Mouse (Mus musculus) embryonic facial prominence, embryonic 14.5 days (tissue): ENCODE measurements at regions not wholly inside any gene's neighbourhood (a gene's known extent, or its start where the extent isn't known, plus 50 kb on each side); places are given as distances from the start of the nearest gene placed in this dataset.

ENCODE experiments used
- ATAC-seq: fragments of 200-750 bp; cut with Nextera tagmentation; 2 replicates; pipeline ENCODE4 v1.8.0; 2017; ENCODE audit warnings: low read depth, moderate number of reproducible peaks, moderate TSS enrichment
- DNase-seq: peaks from one replicate; pipeline ENCODE4 v3.0.0-alpha.2; 2015; ENCODE audit warnings: low spot score
- H3K27ac ChIP-seq: fragments of 300-500 bp; sonication (generic); replicated peaks from 2 replicates; pipeline ENCODE4 v1.5.1; 2014; ENCODE audit warnings: low read depth, mild to moderate bottlenecking, low read length, moderate library complexity
- H3K27me3 ChIP-seq: fragments of 300-500 bp; sonication (generic); replicated peaks from 2 replicates; pipeline ENCODE4 v1.6.1; 2014; ENCODE audit warnings: low read length; ENCODE audit not compliant: control insufficient read depth, insufficient read depth
- H3K36me3 ChIP-seq: fragments of 300-500 bp; sonication (generic); 2 replicates; pipeline ENCODE4 v1.6.1; 2014; ENCODE audit warnings: low read length, mixed read lengths; ENCODE audit not compliant: control insufficient read depth, insufficient read depth
- H3K4me1 ChIP-seq: fragments of 300-500 bp; sonication (generic); 2 replicates; pipeline ENCODE4 v1.6.1; 2014; ENCODE audit warnings: antibody characterized with exemption, low read length; ENCODE audit not compliant: control insufficient read depth, insufficient read depth
- H3K4me2 ChIP-seq: fragments of 300-500 bp; sonication (generic); 2 replicates; pipeline ENCODE4 v1.6.1; 2014; ENCODE audit warnings: low read depth, mild to moderate bottlenecking, low read length, moderate library complexity, mixed read lengths
- H3K4me3 ChIP-seq: fragments of 300-500 bp; sonication (generic); 2 replicates; pipeline ENCODE4 v1.5.1; 2014; ENCODE audit warnings: low read depth, mild to moderate bottlenecking, low read length
- H3K9ac ChIP-seq: fragments of 300-500 bp; sonication (generic); 2 replicates; pipeline ENCODE4 v1.6.1; 2014; ENCODE audit warnings: low read depth, mild to moderate bottlenecking, low read length, moderate library complexity, mixed read lengths
- H3K9me3 ChIP-seq: fragments of 300-500 bp; sonication (generic); 2 replicates; pipeline ENCODE4 v1.6.1; 2016; ENCODE audit warnings: low read length; ENCODE audit not compliant: control insufficient read depth
- WGBS: fragments of 180-500 bp; shearing (Covaris S2); extraction: QIAGEN DNeasy Blood & Tissue Kit; methylation state at CpG from one replicate; pipeline ENCODE4 v1.1.7; 2014; 5-methylcytosine and 5-hydroxymethylcytosine counted together

DNA sequence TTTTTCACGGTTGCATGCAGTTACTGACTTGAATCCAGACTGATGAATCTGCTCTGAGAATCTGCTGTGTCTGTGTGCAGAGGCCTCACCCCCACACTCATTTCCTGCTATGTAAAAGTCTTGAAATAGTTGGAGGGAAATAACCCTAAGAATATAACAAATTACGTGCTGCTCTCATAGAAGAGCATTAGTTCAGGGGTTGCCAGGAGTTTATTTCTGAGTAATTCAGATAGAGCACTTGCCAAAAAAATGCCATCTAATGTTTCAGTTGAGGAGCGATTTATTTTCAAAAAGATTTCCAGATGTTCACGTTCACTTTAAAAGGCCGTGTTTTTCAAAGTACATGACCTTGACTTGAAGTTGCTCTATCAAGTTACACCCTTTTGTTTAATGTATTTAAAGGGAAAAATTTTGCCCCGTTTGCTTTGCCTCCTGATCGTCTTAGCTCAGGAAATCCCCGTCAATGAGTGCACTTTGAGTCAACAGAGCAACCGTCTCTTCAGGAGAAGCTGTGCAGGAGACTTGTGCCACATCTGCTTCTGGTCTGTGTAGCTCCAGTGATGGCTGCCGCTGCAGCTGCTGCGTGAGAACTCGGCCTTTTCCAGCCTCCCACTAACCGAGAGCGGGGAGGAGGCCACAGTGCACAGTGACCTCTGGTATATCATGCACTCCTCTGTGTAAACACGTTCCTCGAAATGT is 50.9 kb upstream of the Sec61g start:
- peak; percentile 93 for ATAC-seq
- peak overlapping the region; percentile 30 for H3K4me2 ChIP-seq
- H3K9me3 ChIP-seq: no peaks in the 10 kb centered on the region
- no peak overlapping the region for H3K9ac ChIP-seq
- peak overlapping the region; percentile 74 for H3K27ac ChIP-seq
- no peak overlapping the region for H3K4me3 ChIP-seq
- 8% methylated on average over 16 of the region's 16 CpGs for WGBS
- H3K4me1 ChIP-seq: peaks cover 3% of the 10 kb centered on the region
- DNase-seq: peak; percentile 94
- H3K36me3 ChIP-seq: no peaks in the 10 kb centered on the region
- H3K27me3 ChIP-seq: no peaks in the 10 kb centered on the region

DNA sequence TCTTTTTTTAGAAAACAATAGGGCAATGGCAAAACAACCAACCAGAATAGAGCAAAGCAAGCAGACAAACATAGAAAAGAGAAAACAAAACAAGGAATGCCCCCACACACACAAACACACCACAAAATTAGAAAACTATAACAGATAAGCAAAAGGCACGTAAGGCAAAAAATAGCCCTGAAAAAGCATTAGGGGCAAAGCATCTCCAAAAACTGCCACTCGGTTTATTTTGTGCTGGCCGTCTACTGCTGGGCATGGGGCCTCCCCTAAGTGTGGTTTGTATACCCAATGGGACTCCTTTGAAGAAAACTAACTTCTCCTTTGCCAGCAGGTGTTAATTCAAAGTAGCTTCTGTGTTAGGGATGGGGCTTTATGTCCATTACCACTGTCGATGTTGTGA is 53.4 kb upstream of the Sec61g start:
- Histone ChIP-seq H3K27me3 (no peaks in the 10 kb centered on the region), H3K36me3 (no peaks in the 10 kb centered on the region), H3K4me2 (no peak overlapping the region), H3K9ac (no peak overlapping the region), H3K4me1 (peaks cover 3% of the 10 kb centered on the region), H3K27ac (no peak overlapping the region), H3K9me3 (no peaks in the 10 kb centered on the region), H3K4me3 (no peak overlapping the region)
- DNase-seq (no peak), ATAC-seq (no peak)
- 84% methylated on average over 4 of the region's 4 CpGs for WGBS

DNA sequence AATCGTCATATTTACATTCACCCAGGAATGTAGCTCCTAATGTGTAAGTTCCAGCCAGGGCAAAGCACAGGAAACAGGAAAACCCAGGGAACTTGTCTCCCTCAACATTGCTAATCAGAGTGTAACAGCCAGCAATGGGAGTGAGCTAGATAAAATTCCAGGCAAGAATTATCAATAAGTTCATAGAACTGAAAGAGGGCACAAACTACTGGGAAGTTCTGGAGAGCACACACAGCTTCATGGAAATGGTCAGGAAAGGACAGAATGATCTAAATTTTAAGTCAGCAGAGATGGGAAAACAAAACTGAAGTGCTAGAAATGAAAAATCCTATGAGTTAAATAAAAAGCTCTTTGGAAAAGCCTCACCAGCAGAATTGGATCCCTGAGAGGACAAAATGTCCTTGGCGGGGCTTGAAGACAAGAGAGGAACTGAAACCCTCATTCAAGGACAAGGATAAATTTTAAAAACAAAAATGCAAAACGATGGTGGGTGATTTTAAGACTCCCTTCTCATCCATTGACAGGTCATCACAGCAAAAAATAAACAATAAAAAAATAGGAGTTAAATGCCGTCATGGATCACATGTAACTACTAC is 80.9 kb upstream of the Sec61g start:
- H3K4me2 ChIP-seq: no peak overlapping the region
- H3K9ac ChIP-seq: no peak overlapping the region
- H3K36me3 ChIP-seq: no peaks in the 10 kb centered on the region
- DNase-seq (no peak), ATAC-seq (no peak)
- H3K4me3 ChIP-seq: no peak overlapping the region
- no peaks in the 10 kb centered on the region for H3K27me3 ChIP-seq
- 68% methylated on average over 4 of the region's 4 CpGs for WGBS
- H3K9me3 ChIP-seq: no peaks in the 10 kb centered on the region
- peaks cover 13% of the 10 kb centered on the region for H3K4me1 ChIP-seq
- H3K27ac ChIP-seq: no peak overlapping the region

DNA sequence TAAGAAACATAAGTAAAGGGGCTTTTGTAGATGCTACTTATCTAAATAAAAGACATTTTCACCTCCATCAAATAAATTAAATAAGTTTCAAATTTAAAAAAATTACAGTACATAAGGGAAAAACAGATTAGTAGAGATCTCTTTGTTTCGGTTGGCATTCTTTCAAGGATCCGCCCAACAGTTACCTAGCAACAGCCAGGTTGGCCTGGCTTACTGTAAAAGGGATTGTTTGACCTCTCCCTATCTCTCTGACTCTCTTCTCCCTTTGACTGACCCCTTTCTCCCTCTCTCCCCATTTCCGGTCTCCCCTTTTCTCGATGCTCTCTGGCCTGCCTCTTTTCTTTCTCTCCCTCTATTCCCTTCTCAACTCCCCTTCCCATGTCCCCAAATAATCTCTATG is 82.3 kb upstream of the Sec61g start:
- WGBS: 74% methylated on average over 4 of the region's 4 CpGs
- ATAC-seq (no peak), DNase-seq (no peak)
- Histone ChIP-seq H3K4me2 (no peak overlapping the region), H3K27me3 (no peaks in the 10 kb centered on the region), H3K27ac (peak overlapping the region; percentile 6; the same call in 1 of the 2 replicates), H3K4me3 (no peak overlapping the region), H3K36me3 (no peaks in the 10 kb centered on the region), H3K9ac (no peak overlapping the region), H3K9me3 (no peaks in the 10 kb centered on the region), H3K4me1 (peaks cover 13% of the 10 kb centered on the region)

DNA sequence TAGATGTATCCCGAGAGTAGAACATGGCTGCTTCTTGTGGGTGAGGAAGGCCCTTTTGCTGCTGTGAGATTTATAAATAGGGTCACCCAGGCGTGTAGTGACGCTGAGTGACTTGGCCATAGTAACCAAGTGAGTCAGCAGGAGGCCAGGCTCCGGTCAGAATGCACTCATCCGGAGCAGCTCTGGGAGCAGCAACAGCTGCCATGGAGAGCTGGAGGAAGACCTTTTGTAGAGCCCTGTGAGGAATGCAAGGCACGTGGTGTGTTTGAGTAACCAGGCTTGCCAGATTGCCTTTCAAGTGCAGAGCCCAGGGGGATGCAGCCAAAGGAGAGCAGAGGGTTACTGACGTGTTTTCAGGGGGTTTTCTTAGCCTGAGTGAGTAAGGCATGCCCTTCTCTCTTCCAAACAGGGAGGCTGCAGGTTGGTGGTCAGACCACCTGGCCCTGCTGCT is 83.2 kb upstream of the Sec61g start:
- H3K9me3 ChIP-seq: no peaks in the 10 kb centered on the region
- H3K27me3 ChIP-seq: no peaks in the 10 kb centered on the region
- no peak overlapping the region; the same call in 1 of the 2 replicates for H3K9ac ChIP-seq
- H3K4me2 ChIP-seq: peak overlapping the region; percentile 25; the same call in 1 of the 2 replicates
- DNase-seq: peak; percentile 95
- peaks cover 13% of the 10 kb centered on the region for H3K4me1 ChIP-seq
- H3K27ac ChIP-seq: peak overlapping the region; percentile 80
- no peaks in the 10 kb centered on the region for H3K36me3 ChIP-seq
- WGBS: 2% methylated on average over 7 of the region's 7 CpGs
- no peak overlapping the region for H3K4me3 ChIP-seq
- ATAC-seq: peak; percentile 97

DNA sequence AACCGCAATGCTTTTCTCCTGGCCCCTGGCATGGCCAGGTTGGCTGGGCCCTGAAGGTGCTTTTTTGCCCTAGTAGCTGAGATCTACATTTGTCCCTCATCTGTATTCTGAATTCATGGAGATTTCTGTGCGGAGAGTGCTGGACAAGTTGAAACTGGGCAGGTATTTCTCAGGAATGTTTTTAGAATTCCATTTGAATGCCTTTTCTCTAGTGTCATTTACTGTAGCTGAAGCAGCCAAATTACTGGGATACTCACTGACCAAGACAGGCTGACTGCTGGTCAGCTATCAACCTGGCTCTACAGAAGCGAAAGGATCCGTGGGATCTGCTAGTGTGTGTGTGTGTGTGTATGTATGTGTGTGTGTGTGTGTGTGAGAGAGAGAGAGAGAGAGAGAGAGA is 83.7 kb upstream of the Sec61g start:
- ATAC-seq: 0 out of 2 replicates have a peak, but pooled peaks have one; percentile 3
- no peaks in the 10 kb centered on the region for H3K36me3 ChIP-seq
- H3K9me3 ChIP-seq: no peaks in the 10 kb centered on the region

DNA sequence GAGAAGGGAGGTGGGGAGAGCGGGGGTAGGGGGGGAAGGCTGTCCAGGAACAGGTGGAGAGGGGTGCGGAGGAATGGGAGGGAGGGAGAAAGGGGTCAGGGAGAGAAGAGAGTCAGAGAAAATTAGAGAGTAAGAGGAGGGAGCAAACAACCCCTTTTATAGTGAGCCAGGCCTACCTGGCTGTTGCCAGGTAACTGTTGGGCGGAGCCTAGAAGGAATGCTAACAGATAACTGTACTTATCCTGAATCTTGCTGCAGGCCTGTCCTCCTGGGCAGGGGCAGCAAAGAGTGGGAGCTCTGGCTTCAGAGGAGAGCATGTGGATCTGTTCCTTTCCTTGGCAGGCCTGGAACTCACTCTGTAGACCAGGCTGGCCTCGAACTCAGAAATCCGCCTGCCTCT is 84.5 kb upstream of the Sec61g start:
- H3K27ac ChIP-seq: no peak overlapping the region
- peaks cover 13% of the 10 kb centered on the region for H3K4me1 ChIP-seq
- no peaks in the 10 kb centered on the region for H3K36me3 ChIP-seq
- H3K27me3 ChIP-seq: no peaks in the 10 kb centered on the region
- no peak overlapping the region for H3K9ac ChIP-seq
- no peak for DNase-seq
- WGBS: 88% methylated on average over 5 of the region's 5 CpGs
- H3K9me3 ChIP-seq: no peaks in the 10 kb centered on the region
- no peak overlapping the region for H3K4me3 ChIP-seq
- no peak for ATAC-seq
- H3K4me2 ChIP-seq: no peak overlapping the region

More for the DNA sequence above, 83.7 kb upstream of the Sec61g start:
- H3K4me2 ChIP-seq: peak overlapping the region; percentile 25; the same call in 1 of the 2 replicates
- peaks cover 13% of the 10 kb centered on the region for H3K4me1 ChIP-seq
- WGBS: 45% methylated on average over 4 of the region's 4 CpGs
- no peaks in the 10 kb centered on the region for H3K27me3 ChIP-seq
- H3K4me3 ChIP-seq: no peak overlapping the region
- DNase-seq: peak; percentile 22
- H3K9ac ChIP-seq: no peak overlapping the region; the same call in 1 of the 2 replicates
- H3K27ac ChIP-seq: peak overlapping the region; percentile 80

DNA sequence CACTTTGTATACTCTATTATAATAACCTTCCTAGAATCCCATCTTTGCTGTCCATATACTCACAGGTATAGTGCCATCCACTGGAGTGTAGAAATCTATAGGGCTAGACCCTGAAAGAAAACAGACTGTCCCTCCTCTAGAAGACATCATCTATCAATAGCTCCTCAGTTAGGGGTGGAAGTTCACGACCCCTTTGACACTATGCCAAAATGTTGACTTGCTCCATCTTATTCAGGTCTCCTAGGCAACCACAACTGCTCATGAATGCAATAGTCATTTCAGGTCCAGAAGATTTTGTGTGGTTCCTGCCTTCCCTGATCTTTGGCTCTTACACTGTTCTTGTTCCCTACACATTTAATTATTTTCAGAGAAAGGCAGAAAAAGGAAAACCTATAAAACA is 86.5 kb upstream of the Sec61g start:
- no peak for DNase-seq
- 67% methylated on average over 1 of the region's 1 CpGs for WGBS
- no peak overlapping the region for H3K4me2 ChIP-seq

More for the DNA sequence above, 86.5 kb upstream of the Sec61g start:
- Histone ChIP-seq H3K4me1 (peaks cover 13% of the 10 kb centered on the region), H3K9ac (no peak overlapping the region), H3K9me3 (0 out of 2 replicates have a peak, but pooled peaks cover 4% of the 10 kb centered on the region), H3K27ac (no peak overlapping the region), H3K36me3 (no peaks in the 10 kb centered on the region), H3K27me3 (no peaks in the 10 kb centered on the region), H3K4me3 (no peak overlapping the region)
- ATAC-seq: no peak
